Mouse (Mus musculus): ENCODE measurements around the gene Kcnip2. TPM values are rescaled to one million over a fixed set of nuclear protein-coding genes. Genes with fewer than 3 reads are reported as not detected.
"Not testable (repeated sequence)": the region's sequence is repeated elsewhere in the genome, so short reads cannot be mapped to it uniquely, and the experiment has no call there.

The Kcnip2 gene
- total and polyA plus RNA-seq, 2 experiments from 2014 or later, result 30.3 to 30.6 TPM

DNA sequence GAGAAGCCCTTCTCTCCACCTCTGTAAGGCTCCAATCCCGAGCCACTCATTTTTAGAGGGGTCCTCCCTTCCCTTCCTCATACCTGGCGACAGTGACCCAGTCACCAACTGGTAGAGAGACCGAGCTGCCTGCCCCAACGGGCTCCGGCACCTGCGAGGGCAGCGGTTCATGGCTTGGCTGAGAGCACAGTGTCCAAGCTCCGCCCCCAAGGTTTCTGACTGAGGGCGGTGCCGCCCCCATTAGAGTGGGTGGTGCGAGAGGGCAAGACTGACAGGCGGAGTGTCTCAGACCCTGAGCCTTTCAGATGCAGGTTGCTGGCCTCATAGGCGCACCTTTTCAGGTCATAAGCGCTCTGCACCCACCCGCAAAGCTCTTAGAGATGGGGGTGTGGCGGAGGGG lies 3.7 kb downstream of the Kcnip2 start:
- no peaks in the 10 kb centered on the region for H3K36me3 ChIP-seq (ENCODE audit: insufficient read depth)
- TF ChIP-seq CTCF (IDR thresholded peaks at IDR 0.05; ENCODE audit: low read depth), result no peak
- DNase-seq (no peak), ATAC-seq (no peak)
- peak overlapping the region; percentile 31; the same call in 1 of the 2 replicates for H3K9ac ChIP-seq
- H3K27ac ChIP-seq (ENCODE audit: low read depth, low read length), result no peak overlapping the region
- H3K27me3 ChIP-seq (ENCODE audit: insufficient read depth, low read length), result no peaks in the 10 kb centered on the region
- 1% methylated on average over 16 of the region's 16 CpGs for WGBS
- H3K4me2 ChIP-seq (ENCODE audit: low read depth), result peak overlapping the region; percentile 51
- H3K9me3 ChIP-seq (ENCODE audit: low read length), result no peaks in the 10 kb centered on the region
- peak overlapping the region; percentile 27 for H3K4me3 ChIP-seq (ENCODE audit: low read depth, low read length)
- H3K4me1 ChIP-seq (ENCODE audit: insufficient read depth), result 0 out of 2 replicates have a peak, but pooled peaks cover 20% of the 10 kb centered on the region

GRCm38 (mm10) chr19:45811028-45811674 lies 4.7 kb downstream of the Kcnip2 start:
- H3K9ac ChIP-seq, result no peak overlapping the region
- 74% methylated on average over 12 of the region's 12 CpGs for WGBS
- no peak overlapping the region for H3K4me2 ChIP-seq (ENCODE audit: low read depth)
- no peak for TF ChIP-seq CTCF (IDR thresholded peaks at IDR 0.05; ENCODE audit: low read depth)
- H3K27ac ChIP-seq (ENCODE audit: low read depth, low read length), result no peak overlapping the region
- no peaks in the 10 kb centered on the region for H3K27me3 ChIP-seq (ENCODE audit: insufficient read depth, low read length)
- DNase-seq (no peak), ATAC-seq (no peak)
- H3K36me3 ChIP-seq (ENCODE audit: insufficient read depth), result no peaks in the 10 kb centered on the region
- 0 out of 2 replicates have a peak, but pooled peaks cover 17% of the 10 kb centered on the region for H3K4me1 ChIP-seq (ENCODE audit: insufficient read depth)
- H3K4me3 ChIP-seq (ENCODE audit: low read depth, low read length), result no peak overlapping the region
- no peaks in the 10 kb centered on the region for H3K9me3 ChIP-seq (ENCODE audit: low read length)

- ATAC-seq, result no peak
- no peaks in the 10 kb centered on the region for H3K36me3 ChIP-seq (ENCODE audit: insufficient read depth)
- WGBS, result 94% methylated on average over 4 of the region's 4 CpGs
Measured at GRCm38 (mm10) chr19:45807732-45808131, 8.1 kb downstream of the Kcnip2 start.

GRCm38 (mm10) chr19:45805817-45806216 lies 10.0 kb downstream of the Kcnip2 start:
- not testable (repeated sequence) for H3K9ac ChIP-seq; H3K9me3 ChIP-seq (ENCODE audit: low read length); H3K27ac ChIP-seq (ENCODE audit: low read depth, low read length); ATAC-seq; H3K27me3 ChIP-seq (ENCODE audit: insufficient read depth, low read length); H3K4me2 ChIP-seq (ENCODE audit: low read depth); H3K4me1 ChIP-seq (ENCODE audit: insufficient read depth); DNase-seq; H3K36me3 ChIP-seq (ENCODE audit: insufficient read depth); H3K4me3 ChIP-seq (ENCODE audit: low read depth, low read length)
- WGBS, result 95% methylated on average over 6 of the region's 6 CpGs

More at GRCm38 (mm10) chr19:45807732-45808131, 8.1 kb downstream of the Kcnip2 start:
- TF ChIP-seq CTCF (IDR thresholded peaks at IDR 0.05; ENCODE audit: low read depth), result no peak
- Histone ChIP-seq H3K4me2 (ENCODE audit: low read depth) (no peak overlapping the region), H3K27ac (ENCODE audit: low read depth, low read length) (no peak overlapping the region), H3K9me3 (ENCODE audit: low read length) (no peaks in the 10 kb centered on the region), H3K4me3 (ENCODE audit: low read depth, low read length) (no peak overlapping the region), H3K9ac (no peak overlapping the region), H3K27me3 (ENCODE audit: insufficient read depth, low read length) (no peaks in the 10 kb centered on the region), H3K4me1 (ENCODE audit: insufficient read depth) (0 out of 2 replicates have a peak, but pooled peaks cover 7% of the 10 kb centered on the region)
- DNase-seq, result no peak

DNA sequence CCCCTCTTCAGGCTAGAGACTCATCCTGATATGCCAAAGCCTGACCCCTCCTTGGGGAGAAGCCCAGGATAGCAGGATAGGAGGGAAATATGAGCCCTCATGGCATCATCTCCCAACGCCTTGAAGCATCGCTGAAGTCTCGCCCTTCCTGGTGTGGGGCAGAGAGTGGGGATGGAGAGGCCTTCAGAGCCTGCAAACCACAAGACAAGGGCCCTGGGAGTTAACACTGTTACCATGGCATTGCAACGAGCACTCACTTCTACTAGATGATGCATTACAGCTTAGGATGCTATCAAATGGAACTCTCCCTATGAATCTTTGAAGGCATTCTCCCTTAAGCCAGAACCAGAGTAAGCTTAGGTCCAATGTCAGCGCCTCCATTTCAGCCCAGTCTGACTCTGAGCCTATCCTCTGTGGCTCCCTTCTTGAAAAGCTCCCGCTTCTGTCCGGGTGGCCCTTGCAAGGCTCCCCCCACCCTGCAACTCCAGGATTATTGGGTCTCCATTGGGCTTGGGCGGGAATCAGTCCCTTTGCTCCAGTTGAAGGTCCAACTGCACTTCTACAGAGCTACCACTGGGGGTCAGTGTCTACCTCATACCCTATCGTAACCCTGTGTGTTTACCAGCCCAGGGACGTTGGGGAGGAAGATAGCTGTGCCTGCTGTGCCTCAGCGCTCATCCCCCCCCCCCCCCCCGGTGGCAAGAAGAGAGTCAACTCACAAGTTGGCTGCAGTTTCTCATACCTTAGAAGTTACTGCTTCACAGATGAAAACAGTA lies 11.1 kb downstream of the Kcnip2 start:
- Histone ChIP-seq H3K36me3 (ENCODE audit: insufficient read depth) (no peaks in the 10 kb centered on the region), H3K9ac (no peak overlapping the region), H3K4me3 (ENCODE audit: low read depth, low read length) (no peak overlapping the region), H3K27ac (ENCODE audit: low read depth, low read length) (no peak overlapping the region), H3K9me3 (ENCODE audit: low read length) (no peaks in the 10 kb centered on the region), H3K27me3 (ENCODE audit: insufficient read depth, low read length) (no peaks in the 10 kb centered on the region), H3K4me2 (ENCODE audit: low read depth) (no peak overlapping the region), H3K4me1 (ENCODE audit: insufficient read depth) (no peaks in the 10 kb centered on the region)
- 27% methylated on average over 12 of the region's 12 CpGs for WGBS
- DNase-seq (peak; percentile 40), ATAC-seq (peak; percentile 66; the same call in 1 of the 2 replicates)
- TF ChIP-seq CTCF (IDR thresholded peaks at IDR 0.05; ENCODE audit: low read depth), result peak; percentile 85

GRCm38 (mm10) chr19:45803408-45803807 lies 12.5 kb downstream of the Kcnip2 start:
- H3K27me3 ChIP-seq (ENCODE audit: insufficient read depth, low read length), result no peaks in the 10 kb centered on the region
- 34% methylated on average over 3 of the region's 4 CpGs for WGBS
- ATAC-seq, result no peak
- no peak overlapping the region for H3K4me3 ChIP-seq (ENCODE audit: low read depth, low read length)
- H3K36me3 ChIP-seq (ENCODE audit: insufficient read depth), result no peaks in the 10 kb centered on the region
- H3K9ac ChIP-seq, result no peak overlapping the region
- DNase-seq, result no peak
- H3K27ac ChIP-seq (ENCODE audit: low read depth, low read length), result no peak overlapping the region
- TF ChIP-seq CTCF (IDR thresholded peaks at IDR 0.05; ENCODE audit: low read depth), result no peak
- no peaks in the 10 kb centered on the region for H3K4me1 ChIP-seq (ENCODE audit: insufficient read depth)
- no peaks in the 10 kb centered on the region for H3K9me3 ChIP-seq (ENCODE audit: low read length)
- H3K4me2 ChIP-seq (ENCODE audit: low read depth), result no peak overlapping the region

GRCm38 (mm10) chr19:45802702-45803101 lies 13.2 kb downstream of the Kcnip2 start:
- no peaks in the 10 kb centered on the region for H3K36me3 ChIP-seq (ENCODE audit: insufficient read depth)
- no peaks in the 10 kb centered on the region for H3K27me3 ChIP-seq (ENCODE audit: insufficient read depth, low read length)
- H3K4me3 ChIP-seq (ENCODE audit: low read depth, low read length), result no peak overlapping the region
- DNase-seq (no peak), ATAC-seq (no peak)
- no peak overlapping the region for H3K9ac ChIP-seq
- H3K9me3 ChIP-seq (ENCODE audit: low read length), result no peaks in the 10 kb centered on the region
- TF ChIP-seq CTCF (IDR thresholded peaks at IDR 0.05; ENCODE audit: low read depth), result no peak
- no peaks in the 10 kb centered on the region for H3K4me1 ChIP-seq (ENCODE audit: insufficient read depth)
- H3K4me2 ChIP-seq (ENCODE audit: low read depth), result no peak overlapping the region
- H3K27ac ChIP-seq (ENCODE audit: low read depth, low read length), result no peak overlapping the region
- 75% methylated on average over 4 of the region's 4 CpGs for WGBS
